Mouse (Mus musculus) heart, embryonic 13.5 days (tissue): Measurements from ENCODE around the gene Nkx1-2. TPM values are rescaled to one million over a fixed set of nuclear protein-coding genes. Genes with fewer than 3 reads are reported as not detected.

Source experiments
- ATAC-seq: fragments of 200-750 bp; cut with Nextera tagmentation; 2 replicates; pipeline ENCODE4 v1.8.0; 2017; ENCODE audit warnings: moderate TSS enrichment; ENCODE audit not compliant: insufficient number of reproducible peaks, low FRiP score, low TSS enrichment; ENCODE audit errors: extremely low read depth
- H3K27ac ChIP-seq: fragments of 300-500 bp; sonication (generic); replicated peaks from 2 replicates; pipeline ENCODE4 v1.5.1; 2015; ENCODE audit warnings: moderate library complexity, mild to moderate bottlenecking, inconsistent platforms
- H3K27me3 ChIP-seq: fragments of 300-500 bp; sonication (generic); replicated peaks from 2 replicates; pipeline ENCODE4 v1.6.1; 2015; ENCODE audit warnings: mild to moderate bottlenecking, inconsistent platforms
- H3K36me3 ChIP-seq: fragments of 300-500 bp; sonication (generic); 2 replicates; pipeline ENCODE4 v1.6.1; 2015; ENCODE audit warnings: mild to moderate bottlenecking, inconsistent platforms
- H3K4me1 ChIP-seq: fragments of 300-500 bp; sonication (generic); 2 replicates; pipeline ENCODE4 v1.6.1; 2015; ENCODE audit warnings: inconsistent platforms
- H3K4me2 ChIP-seq: fragments of 300-500 bp; sonication (generic); 2 replicates; pipeline ENCODE4 v1.6.1; 2015; ENCODE audit warnings: inconsistent platforms, mild to moderate bottlenecking, moderate library complexity
- H3K4me3 ChIP-seq: fragments of 300-500 bp; sonication (generic); 2 replicates; pipeline ENCODE4 v1.5.1; 2015; ENCODE audit warnings: moderate library complexity, mild to moderate bottlenecking, inconsistent platforms
- H3K9ac ChIP-seq: fragments of 300-500 bp; sonication (generic); 2 replicates; pipeline ENCODE4 v1.6.1; 2015; ENCODE audit warnings: inconsistent platforms, mild to moderate bottlenecking, moderate library complexity
- H3K9me3 ChIP-seq: fragments of 300-500 bp; sonication (generic); 2 replicates; pipeline ENCODE4 v1.6.1; 2016; ENCODE audit warnings: inconsistent platforms
- WGBS: fragments of 180-500 bp; shearing (Covaris S2); methylation state at CpG from one replicate; pipeline ENCODE4 v1.1.7; 2015; ENCODE audit warnings: mixed read lengths; 5-methylcytosine and 5-hydroxymethylcytosine counted together
- polyA plus RNA-seq: library from polyadenylated mRNA; unstranded; fragments of >200 nt; fragmentation: Nextera tagmentation; extraction: Ambion mirVana; gene quantifications from 2 replicates; pipeline ENCODE4 v1.2.1, GENCODE M21; 2015

The Nkx1-2 gene
- polyA plus RNA-seq, 1 experiment from 2014 or later: not detected

- H3K4me3 ChIP-seq: no peak overlapping the region
Observed at GRCm38 (mm10) chr7:132580511-132580910, 18.9 kb downstream of the Nkx1-2 start.

GRCm38 (mm10) chr7:132576891-132577290 is 22.5 kb downstream of the Nkx1-2 start:
- 44% methylated on average over 4 of the region's 4 CpGs for WGBS
- peaks cover 41% of the 10 kb centered on the region for H3K4me1 ChIP-seq
- H3K4me2 ChIP-seq: peak overlapping the region; percentile 74
- H3K36me3 ChIP-seq: no peaks in the 10 kb centered on the region
- H3K27me3 ChIP-seq: no peaks in the 10 kb centered on the region; the same call in 1 of the 2 replicates
- peak overlapping the region; percentile 78; the same call in 1 of the 2 replicates for H3K9ac ChIP-seq
- ATAC-seq: no peak
- H3K27ac ChIP-seq: peak overlapping the region; percentile 98
- no peaks in the 10 kb centered on the region; the same call in 1 of the 2 replicates for H3K9me3 ChIP-seq
- peak overlapping the region; percentile 81; the same call in 1 of the 2 replicates for H3K4me3 ChIP-seq

More at GRCm38 (mm10) chr7:132580511-132580910, 18.9 kb downstream of the Nkx1-2 start:
- H3K9ac ChIP-seq: no peak overlapping the region
- no peak for ATAC-seq
- no peak overlapping the region for H3K4me2 ChIP-seq
- no peaks in the 10 kb centered on the region; the same call in 1 of the 2 replicates for H3K27me3 ChIP-seq
- no peak overlapping the region for H3K27ac ChIP-seq
- H3K4me1 ChIP-seq: peaks cover 9% of the 10 kb centered on the region
- H3K36me3 ChIP-seq: no peaks in the 10 kb centered on the region
- 54% methylated on average over 6 of the region's 6 CpGs for WGBS
- no peaks in the 10 kb centered on the region; the same call in 1 of the 2 replicates for H3K9me3 ChIP-seq

DNA sequence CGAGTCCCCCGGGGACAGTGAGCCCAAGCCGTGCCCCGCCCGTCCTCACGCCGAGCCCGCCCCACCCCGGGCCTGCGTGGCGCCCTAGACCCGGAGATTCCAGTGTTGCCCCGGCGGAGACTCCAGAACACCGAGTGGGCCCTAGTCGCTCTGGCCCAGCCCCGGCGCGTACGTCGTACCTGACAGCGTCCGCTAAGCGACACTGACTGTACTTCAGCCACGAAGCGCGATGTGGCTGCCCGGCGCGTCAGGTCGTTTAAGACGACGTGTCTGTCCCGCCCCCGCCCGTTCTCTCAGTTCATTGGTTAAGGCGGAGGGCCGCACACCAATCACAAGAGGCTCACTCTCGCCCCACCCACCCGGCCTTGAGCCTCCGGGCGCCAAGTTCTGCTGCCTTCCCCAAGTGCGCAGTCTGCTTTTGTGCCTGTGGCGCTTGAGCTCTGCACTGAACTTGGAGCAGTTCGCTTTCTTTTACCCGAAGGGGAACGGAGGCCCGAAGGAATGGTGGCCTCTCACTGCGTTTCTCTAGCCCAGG is 23.3 kb downstream of the Nkx1-2 start, which contains the start of gene Oat:
Gene Oat, minus strand, starts transcription at position 283 of the 535 bp plus-strand sequence.
- peak within 1 kb of the TSS; percentile 74 for H3K4me2 ChIP-seq
- peak within 1 kb of the TSS; percentile 92 for H3K9ac ChIP-seq
- H3K36me3 ChIP-seq: no peaks in the 10 kb centered on the region
- H3K4me3 ChIP-seq: peak within 1 kb of the TSS; percentile 81
- peaks cover 48% of the 10 kb centered on the region for H3K4me1 ChIP-seq
- H3K27ac ChIP-seq: peak within 1 kb of the TSS; percentile 98
- H3K27me3 ChIP-seq: no peaks in the 10 kb centered on the region; the same call in 1 of the 2 replicates
- ATAC-seq: peak; percentile 94
- no peaks in the 10 kb centered on the region; the same call in 1 of the 2 replicates for H3K9me3 ChIP-seq
- under 1% methylated on average over 49 of the region's 49 CpGs for WGBS

DNA sequence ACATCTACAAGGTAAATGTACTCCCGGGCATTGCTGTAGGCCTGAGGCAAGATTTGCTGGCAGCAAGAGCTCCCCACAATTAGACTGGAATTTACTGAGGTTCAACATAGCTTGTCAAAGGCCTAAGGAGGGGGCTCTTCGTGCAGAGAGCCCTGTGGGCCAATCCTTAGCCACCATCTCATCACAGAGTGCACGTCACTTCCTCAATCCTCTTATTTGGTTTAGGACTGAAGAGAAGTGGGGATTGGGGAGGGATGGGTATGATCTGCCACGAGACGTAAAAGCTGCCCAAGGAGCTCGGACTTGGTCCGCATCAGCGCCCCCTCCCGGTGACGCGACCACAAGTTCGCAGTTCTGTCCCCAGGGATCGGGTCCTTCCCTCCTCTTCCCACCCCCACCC is 23.8 kb downstream of the Nkx1-2 start:
- Histone ChIP-seq H3K27ac (peak overlapping the region; percentile 98), H3K9me3 (no peaks in the 10 kb centered on the region; the same call in 1 of the 2 replicates), H3K9ac (peak overlapping the region; percentile 92), H3K4me2 (peak overlapping the region; percentile 74), H3K36me3 (no peaks in the 10 kb centered on the region), H3K4me1 (peaks cover 53% of the 10 kb centered on the region), H3K27me3 (no peaks in the 10 kb centered on the region; the same call in 1 of the 2 replicates), H3K4me3 (peak overlapping the region; percentile 81)
- WGBS: 0% methylated on average over 12 of the region's 13 CpGs
- ATAC-seq: peak; percentile 77

GRCm38 (mm10) chr7:132574646-132575045 is 24.8 kb downstream of the Nkx1-2 start:
- H3K27me3 ChIP-seq: no peaks in the 10 kb centered on the region; the same call in 1 of the 2 replicates
- peaks cover 62% of the 10 kb centered on the region for H3K4me1 ChIP-seq
- H3K4me2 ChIP-seq: peak overlapping the region; percentile 74
- no peak overlapping the region for H3K27ac ChIP-seq
- no peak overlapping the region for H3K9ac ChIP-seq
- no peak for ATAC-seq
- WGBS: 91% methylated on average over 5 of the region's 5 CpGs
- H3K9me3 ChIP-seq: no peaks in the 10 kb centered on the region; the same call in 1 of the 2 replicates
- H3K4me3 ChIP-seq: no peak overlapping the region
- peaks cover 3% of the 10 kb centered on the region for H3K36me3 ChIP-seq

- WGBS: 69% methylated on average over 6 of the region's 6 CpGs
- Histone ChIP-seq H3K4me3 (no peak overlapping the region), H3K36me3 (peaks cover 17% of the 10 kb centered on the region), H3K27ac (peak overlapping the region; percentile 65), H3K4me1 (peaks cover 67% of the 10 kb centered on the region), H3K4me2 (peak overlapping the region; percentile 16; the same call in 1 of the 2 replicates), H3K9me3 (no peaks in the 10 kb centered on the region), H3K27me3 (no peaks in the 10 kb centered on the region; the same call in 1 of the 2 replicates), H3K9ac (no peak overlapping the region)
- no peak for ATAC-seq
Observed at GRCm38 (mm10) chr7:132573205-132573604, 26.2 kb downstream of the Nkx1-2 start.

- Histone ChIP-seq H3K9ac (no peak overlapping the region), H3K4me1 (peaks cover 67% of the 10 kb centered on the region), H3K36me3 (peaks cover 22% of the 10 kb centered on the region), H3K9me3 (no peaks in the 10 kb centered on the region), H3K27me3 (no peaks in the 10 kb centered on the region; the same call in 1 of the 2 replicates), H3K4me3 (no peak overlapping the region), H3K4me2 (peak overlapping the region; percentile 16; the same call in 1 of the 2 replicates), H3K27ac (peak overlapping the region; percentile 65)
- 60% methylated on average over 3 of the region's 3 CpGs for WGBS
- no peak for ATAC-seq
Observed at GRCm38 (mm10) chr7:132572738-132573137, 26.7 kb downstream of the Nkx1-2 start.

DNA sequence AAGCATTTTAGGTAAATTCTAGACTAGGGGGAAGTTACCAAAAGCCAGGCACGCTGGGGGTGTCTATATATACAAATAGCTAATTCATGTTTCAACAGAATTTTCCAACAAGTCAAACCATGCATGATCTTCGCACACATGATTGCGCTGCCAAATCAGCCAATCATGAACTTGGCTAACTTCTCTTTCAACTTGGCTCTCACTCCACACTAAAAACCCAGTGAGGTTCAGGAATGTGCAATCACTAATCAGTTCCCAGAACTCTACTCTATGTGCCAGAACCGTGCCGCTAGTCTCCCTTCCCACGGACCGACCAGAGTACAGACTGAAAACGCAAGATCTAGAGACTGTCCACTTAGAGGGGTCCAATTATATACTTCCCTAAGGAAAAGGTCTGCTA is 28.0 kb downstream of the Nkx1-2 start:
- Histone ChIP-seq H3K4me1 (peaks cover 61% of the 10 kb centered on the region), H3K27ac (0 out of 2 replicates have a peak overlapping the region, but pooled peaks have one; percentile 16)

DNA sequence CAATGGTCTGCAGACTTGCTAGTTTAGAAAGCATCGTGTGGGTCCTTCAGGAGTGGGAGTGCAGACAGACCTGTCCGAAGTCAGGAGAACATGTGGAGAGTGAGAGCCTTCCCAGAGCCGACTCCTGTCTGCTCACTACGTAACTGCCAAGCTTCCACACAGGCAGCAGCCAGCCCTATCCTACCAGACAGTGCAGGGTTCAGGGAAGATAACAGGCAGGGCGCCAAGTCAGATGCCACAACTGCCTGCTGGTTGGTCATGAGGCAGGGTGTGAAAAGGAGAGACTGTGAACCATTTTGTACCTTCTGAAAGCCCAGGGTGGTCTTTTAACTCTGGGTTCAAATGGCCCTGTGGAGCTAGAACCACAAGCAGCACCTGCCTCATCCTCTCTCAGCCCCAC is 29.4 kb downstream of the Nkx1-2 start:
- Histone ChIP-seq H3K9me3 (no peaks in the 10 kb centered on the region), H3K4me3 (no peak overlapping the region), H3K4me1 (peaks cover 57% of the 10 kb centered on the region), H3K4me2 (peak overlapping the region; percentile 17), H3K27me3 (no peaks in the 10 kb centered on the region), H3K9ac (peak overlapping the region; percentile 67), H3K36me3 (peaks cover 42% of the 10 kb centered on the region), H3K27ac (peak overlapping the region; percentile 80)
- ATAC-seq: peak; percentile 59; the same call in 1 of the 2 replicates
- WGBS: 32% methylated on average over 5 of the region's 5 CpGs

More for the DNA sequence above, 28.0 kb downstream of the Nkx1-2 start:
- Histone ChIP-seq H3K9me3 (no peaks in the 10 kb centered on the region), H3K4me2 (peak overlapping the region; percentile 20), H3K4me3 (no peak overlapping the region), H3K36me3 (peaks cover 34% of the 10 kb centered on the region), H3K27me3 (no peaks in the 10 kb centered on the region), H3K9ac (no peak overlapping the region)
- no peak for ATAC-seq
- 72% methylated on average over 8 of the region's 8 CpGs for WGBS

- Histone ChIP-seq H3K36me3 (peaks cover 54% of the 10 kb centered on the region), H3K4me1 (peaks cover 46% of the 10 kb centered on the region), H3K27me3 (no peaks in the 10 kb centered on the region), H3K27ac (no peak overlapping the region), H3K9ac (no peak overlapping the region), H3K4me2 (no peak overlapping the region), H3K9me3 (no peaks in the 10 kb centered on the region), H3K4me3 (no peak overlapping the region)
- no peak for ATAC-seq
- 93% methylated on average over 6 of the region's 6 CpGs for WGBS
Observed at GRCm38 (mm10) chr7:132568817-132569216, 30.6 kb downstream of the Nkx1-2 start.

GRCm38 (mm10) chr7:132565831-132566230 is 33.6 kb downstream of the Nkx1-2 start:
- no peaks in the 10 kb centered on the region for H3K27me3 ChIP-seq
- no peak for ATAC-seq
- no peaks in the 10 kb centered on the region for H3K9me3 ChIP-seq
- 20% methylated on average over 1 of the region's 1 CpGs for WGBS
- no peak overlapping the region for H3K9ac ChIP-seq
- H3K4me2 ChIP-seq: no peak overlapping the region
- no peak overlapping the region for H3K27ac ChIP-seq
- no peak overlapping the region for H3K4me3 ChIP-seq
- H3K4me1 ChIP-seq: peaks cover 19% of the 10 kb centered on the region
- peaks cover 84% of the 10 kb centered on the region for H3K36me3 ChIP-seq
